9 mouse cellular contexts compared by ENCODE assay signal in genomic region chr3:69908074-69908473, GRCm38 (mm10). TPM values are rescaled to one million over a fixed set of nuclear protein-coding genes. Genes with fewer than 3 reads are reported as not detected.
DNase-seq lines count a peak whose midpoint lies in the region; ATAC-seq lines count a peak whose summit lies in the region.
"Had no signal": no experiment of that assay in that cellular context is flagged by ENCODE, and none has a peak within 500 bp of the region (broad histone marks: within the 10 kb centered on the region; RNA-seq: fewer than 3 reads in every experiment).

No protein-coding gene starts in this region.

- no peaks in the 10 kb centered on the region for H3K9me3 ChIP-seq in limb, embryonic 13.5 days
- no peaks in the 10 kb centered on the region for H3K9me3 ChIP-seq in heart, embryonic 12.5 days (replicated peaks)
- H3K9me3 ChIP-seq: heart, embryonic 13.5 days had no signal

- 14% methylated on average over 4 of the region's 4 CpGs for WGBS in limb, embryonic 13.5 days
- WGBS in heart, embryonic 12.5 days: 68% methylated on average over 4 of the region's 4 CpGs

- DNase-seq in frontal cortex, postnatal 36 days (ENCODE audit: low spot score in 2 of 2): no peak
- DNase-seq in CD4-positive helper T cell, adult 2 months (ENCODE audit: low read depth, low spot score): peak; percentile 17
- peak; percentile 57 for DNase-seq in embryo, embryonic 10 days (ENCODE audit: low spot score)
- no peak for DNase-seq in right cerebral cortex, postnatal 14 days
- DNase-seq in kidney, postnatal 25 days: no peak

- peaks cover 10% of the 10 kb centered on the region for H3K4me1 ChIP-seq in limb, embryonic 13.5 days
- no peaks in the 10 kb centered on the region; the same call in 1 of the 2 replicates for H3K4me1 ChIP-seq in heart, embryonic 12.5 days (replicated peaks)

- H3K4me2 ChIP-seq in limb, embryonic 13.5 days (replicated peaks): peak overlapping the region; percentile 28; the same call in 1 of the 2 replicates
- no peak overlapping the region for H3K4me2 ChIP-seq in heart, embryonic 12.5 days
- H3K4me2 ChIP-seq: heart, embryonic 13.5 days had no signal

- peak; percentile 70 for ATAC-seq in frontal cortex, adult (ENCODE audit: low TSS enrichment)
- peak; percentile 25; the same call in 1 of the 2 replicates for ATAC-seq in limb, embryonic 13.5 days (ENCODE audit: low FRiP score, low read depth)
- ATAC-seq in heart, embryonic 12.5 days (ENCODE audit: insufficient number of reproducible peaks, low FRiP score): no peak

- H3K9ac ChIP-seq in limb, embryonic 13.5 days: no peak overlapping the region
- H3K9ac ChIP-seq in heart, embryonic 12.5 days: no peak overlapping the region
- H3K9ac ChIP-seq: heart, embryonic 13.5 days had no signal

- H3K36me3 ChIP-seq in limb, embryonic 13.5 days: no peaks in the 10 kb centered on the region
- no peaks in the 10 kb centered on the region for H3K36me3 ChIP-seq in heart, embryonic 12.5 days
- H3K36me3 ChIP-seq: heart, embryonic 13.5 days had no signal

- H3K4me3 ChIP-seq in limb, embryonic 13.5 days: no peak overlapping the region
- no peak overlapping the region for H3K4me3 ChIP-seq in heart, embryonic 12.5 days
- H3K4me3 ChIP-seq: heart, embryonic 13.5 days had no signal

- no peaks in the 10 kb centered on the region for H3K27me3 ChIP-seq in limb, embryonic 13.5 days
- no peaks in the 10 kb centered on the region for H3K27me3 ChIP-seq in heart, embryonic 12.5 days (replicated peaks)
- H3K27me3 ChIP-seq: heart, embryonic 13.5 days had no signal

- no peak overlapping the region for H3K27ac ChIP-seq in limb, embryonic 13.5 days
- H3K27ac ChIP-seq in heart, embryonic 12.5 days (ENCODE audit: poor library complexity, severe bottlenecking): no peak overlapping the region
- H3K27ac ChIP-seq: heart, embryonic 13.5 days had no signal

RNA-seq across cellular contexts. Expression of gene Sptssb, which starts 48.3 kb away (rescaled TPM):
- 0.31 and 0.47 TPM in 2 replicates for polyA plus RNA-seq in limb, embryonic 13.5 days (2015; fragmentation: Nextera tagmentation; extraction: Ambion mirVana)
- 0.21 and 0.37 TPM in 2 replicates for polyA plus RNA-seq in heart, embryonic 12.5 days (2016; fragmentation: Nextera tagmentation; extraction: Ambion mirVana)

Comparison
In these comparisons a context has a peak if more than half of its experiments do, and no peak if none do; other contexts are left out.
1. DNase-seq: peak in CD4-positive helper T cell, adult 2 months (single experiment) and embryo, embryonic 10 days (single experiment); none in frontal cortex, postnatal 36 days (0 of 2), right cerebral cortex, postnatal 14 days (single experiment) and kidney, postnatal 25 days (0 of 2).